Mouse (Mus musculus) fibroblast of lung, adult 2 months (primary cell): ENCODE measurements around the gene Lrrk1.
A peak's percentile ranks its signal among the peaks of the same experiment; 100 is the strongest.

ENCODE experiments used
- DNase-seq: peaks from one replicate; pipeline ENCODE4 v3.0.0-alpha.2; 2011; ENCODE audit warnings: low read depth

Lrrk1 gene

DNA sequence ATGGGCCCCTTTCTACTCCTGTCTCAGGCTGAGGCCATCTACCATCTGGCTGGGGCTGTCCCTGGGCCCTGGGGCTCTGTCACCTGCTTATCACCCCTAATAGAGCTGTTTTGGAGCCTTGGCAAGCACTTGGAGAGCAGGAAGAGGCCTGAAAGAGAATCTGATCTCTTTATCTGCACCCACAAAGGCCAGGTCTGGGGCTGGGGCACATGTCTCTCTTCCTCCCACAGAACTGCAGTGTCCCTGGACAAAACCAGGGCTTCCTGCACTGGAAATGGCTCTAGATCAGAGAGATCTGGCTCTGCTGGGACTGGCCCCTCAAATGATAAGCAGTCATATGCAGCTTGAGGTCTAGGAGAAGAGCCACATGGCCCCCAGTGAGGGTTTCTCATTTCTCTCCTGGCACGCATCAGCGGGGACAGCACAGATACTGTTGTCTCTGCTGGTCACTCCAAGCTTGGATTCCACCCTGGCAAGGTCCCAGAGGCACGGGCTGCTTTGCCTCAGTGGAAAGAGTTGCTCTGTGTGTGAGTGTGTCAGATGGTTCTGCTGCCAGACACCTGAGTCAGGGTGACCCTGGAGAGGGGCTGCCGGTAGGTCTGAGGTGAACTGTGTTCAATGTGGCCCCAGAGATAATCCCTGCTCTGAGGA is 200.4 kb downstream of the Lrrk1 start:
- no peak for DNase-seq

DNA sequence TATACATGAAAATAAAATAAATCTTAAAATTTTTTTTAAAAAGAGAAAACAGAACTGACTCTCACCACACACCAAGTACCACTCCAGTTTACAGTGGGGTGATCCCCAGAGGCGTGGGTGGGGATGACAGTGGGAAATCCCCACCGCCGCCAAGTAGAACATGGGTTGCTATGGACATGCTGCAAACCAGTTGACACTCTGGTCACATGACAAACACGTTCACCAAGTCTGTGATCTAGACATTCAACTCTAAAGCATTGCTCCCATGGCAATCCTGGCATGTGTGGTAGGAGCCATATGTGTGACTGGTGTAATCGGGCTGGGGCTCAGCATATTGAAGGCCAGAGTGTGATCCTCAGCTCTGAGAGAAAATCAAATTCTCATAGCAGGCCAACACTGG is 202.8 kb downstream of the Lrrk1 start:
- DNase-seq: no peak

DNA sequence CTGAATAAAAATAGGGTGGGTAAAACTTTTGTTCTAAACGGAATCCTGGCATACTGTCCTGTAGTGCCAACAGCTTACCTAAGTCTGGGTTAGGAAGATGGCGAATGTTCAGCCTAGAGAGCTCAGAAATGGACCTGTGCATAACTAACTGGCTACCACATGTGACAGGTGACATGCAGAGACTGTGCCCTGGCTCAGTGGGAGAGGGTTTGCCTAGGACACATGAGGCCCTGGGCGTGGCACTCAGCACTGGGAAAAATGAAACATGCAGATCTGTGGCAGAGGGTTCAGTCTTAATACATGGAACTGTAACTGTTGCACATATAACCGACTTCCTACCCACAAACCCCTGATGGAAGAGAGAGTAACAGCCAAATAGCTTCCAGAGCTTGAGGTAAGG is 204.1 kb downstream of the Lrrk1 start:
- DNase-seq: no peak

DNA sequence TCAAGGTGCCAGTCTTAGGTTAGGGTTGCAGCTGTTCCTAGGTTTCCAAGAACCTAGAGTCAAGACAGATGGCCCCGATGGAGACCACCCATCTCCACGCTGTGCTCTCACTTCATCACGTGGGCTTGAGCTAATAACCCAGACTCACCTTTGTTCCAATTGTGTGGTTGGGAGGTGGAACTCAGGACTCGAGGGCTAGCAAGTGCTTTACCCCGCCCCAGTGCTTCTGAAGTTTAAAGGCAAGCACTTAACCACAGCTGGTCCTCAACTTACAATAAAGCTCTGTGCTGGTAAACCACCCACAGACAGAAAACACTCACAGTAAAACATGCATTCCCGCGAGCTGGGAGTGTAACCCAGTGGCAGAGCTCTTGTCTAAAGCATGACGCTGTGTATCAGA is 204.7 kb downstream of the Lrrk1 start:
- no peak for DNase-seq

DNA sequence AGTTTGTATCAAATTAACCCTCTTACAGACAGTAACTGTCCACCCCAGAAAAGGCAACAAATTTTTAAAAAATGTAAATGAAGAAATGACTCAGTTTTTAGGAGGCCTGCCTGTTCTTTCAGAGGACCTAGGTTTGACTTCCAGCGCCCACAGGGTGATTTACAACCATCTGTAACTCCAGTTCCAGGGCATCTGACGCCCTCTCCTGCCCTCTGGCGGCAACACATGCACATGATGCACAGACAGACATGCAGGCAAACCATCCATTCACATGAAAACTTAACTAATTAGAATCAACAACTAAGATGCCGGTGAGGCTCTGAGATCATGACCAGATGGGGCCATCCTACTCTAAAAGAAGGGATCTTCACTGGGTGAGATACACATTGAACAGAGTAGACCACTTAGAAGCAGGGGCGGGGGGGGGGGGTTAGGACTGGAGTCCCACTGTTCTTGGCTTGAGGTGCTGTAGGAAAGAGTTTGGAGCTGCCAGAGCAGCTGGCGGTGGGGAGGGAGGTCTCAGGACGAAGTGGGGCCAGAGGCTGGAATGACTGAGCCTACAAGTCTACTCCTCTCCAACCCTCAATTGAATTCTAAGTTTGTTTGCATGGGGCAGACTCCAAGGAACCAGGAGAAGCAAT is 206.0 kb downstream of the Lrrk1 start:
- no peak for DNase-seq

DNA sequence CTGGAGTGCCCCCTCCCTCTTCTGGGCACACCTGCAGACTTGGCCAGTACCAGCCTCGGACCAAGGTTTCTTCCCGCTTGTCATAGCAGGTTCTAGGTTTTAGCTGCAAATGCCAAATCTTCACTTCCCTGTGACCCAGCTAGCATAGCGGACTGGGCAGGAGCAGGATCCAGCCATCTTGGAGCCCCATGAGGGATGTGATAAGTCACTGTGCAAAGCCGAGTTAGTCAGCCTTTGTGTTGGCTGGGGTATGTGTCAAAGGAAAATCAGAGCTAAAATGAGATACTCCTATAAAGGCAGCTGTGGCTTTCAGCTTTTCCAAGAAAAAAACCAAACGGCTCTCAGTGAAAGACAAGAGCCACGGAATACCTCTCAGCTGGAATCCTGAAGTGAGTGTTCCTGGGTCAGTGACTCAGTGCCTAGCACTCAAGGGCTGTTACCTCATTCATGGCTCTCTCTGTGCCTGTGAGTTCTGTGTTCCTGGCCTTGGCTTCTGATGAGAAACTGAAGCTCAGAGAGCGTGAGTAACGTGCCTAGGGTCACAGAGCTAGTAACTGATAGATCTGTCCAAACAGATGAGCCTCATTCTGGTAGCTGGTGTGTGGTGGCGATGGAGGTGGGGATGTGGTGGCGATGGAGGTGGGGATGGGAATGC is 207.3 kb downstream of the Lrrk1 start:
- DNase-seq: peak; percentile 58

DNA sequence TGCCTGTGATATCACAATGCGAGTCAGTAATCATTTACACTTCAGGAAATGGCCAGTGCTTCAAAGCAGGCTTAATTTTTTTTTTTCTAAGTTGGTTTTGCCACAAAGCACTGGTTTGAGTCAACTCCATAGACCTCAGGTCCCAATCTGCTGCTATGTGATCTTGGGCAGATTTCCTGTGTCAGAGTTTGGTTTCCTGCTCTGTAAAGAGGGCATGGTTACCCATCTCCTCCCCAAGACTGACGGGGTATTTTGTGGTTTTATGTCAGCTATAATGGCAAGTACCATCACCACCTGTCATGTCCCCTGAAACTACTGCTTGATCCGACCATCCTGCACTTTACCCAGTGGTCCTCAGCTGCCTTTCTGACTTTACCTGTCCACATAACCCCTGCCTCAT is 207.9 kb downstream of the Lrrk1 start:
- no peak for DNase-seq

DNA sequence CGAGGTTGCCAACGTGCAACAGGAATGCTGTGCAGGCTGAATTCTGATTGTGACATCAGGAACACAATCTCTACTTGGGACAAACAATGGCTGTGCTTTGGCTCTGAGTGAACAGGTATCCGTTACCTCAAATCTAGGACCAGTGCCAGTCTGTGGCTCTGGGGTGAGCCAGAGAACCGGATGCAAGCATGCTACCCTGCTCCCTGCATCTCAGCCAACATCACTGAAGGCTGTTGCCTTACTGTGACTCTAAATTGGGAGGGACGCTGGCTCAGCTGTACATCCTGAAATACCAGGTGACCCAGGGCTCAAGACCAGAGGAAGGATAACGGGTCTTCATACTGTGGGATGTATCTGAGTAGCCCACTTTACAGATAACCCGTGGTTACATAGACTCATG is 208.4 kb downstream of the Lrrk1 start:
- no peak for DNase-seq

DNA sequence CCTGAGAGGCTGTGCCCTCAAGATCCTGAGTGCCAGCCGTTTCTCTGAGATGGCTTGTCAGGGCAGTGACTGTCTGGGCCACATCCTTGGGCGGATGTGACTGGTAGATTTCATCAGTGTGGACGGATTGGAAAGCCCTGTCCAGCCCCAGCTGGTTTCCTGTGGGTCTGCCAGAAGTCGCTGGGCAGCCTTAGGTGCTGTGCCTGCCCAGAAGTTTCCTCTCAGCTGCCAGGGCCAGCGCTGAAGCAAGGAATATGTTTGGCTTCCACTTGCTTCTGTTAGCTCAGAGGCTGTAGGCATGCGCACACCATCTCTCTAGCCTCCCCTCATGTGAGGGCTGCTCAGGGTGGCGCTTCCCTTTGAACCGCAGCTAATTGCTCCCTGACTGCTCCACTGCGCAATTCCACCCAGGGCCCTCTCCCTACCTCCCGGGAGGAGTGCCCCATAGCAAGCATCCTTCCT is 209.0 kb downstream of the Lrrk1 start:
- DNase-seq: peak; percentile 90

DNA sequence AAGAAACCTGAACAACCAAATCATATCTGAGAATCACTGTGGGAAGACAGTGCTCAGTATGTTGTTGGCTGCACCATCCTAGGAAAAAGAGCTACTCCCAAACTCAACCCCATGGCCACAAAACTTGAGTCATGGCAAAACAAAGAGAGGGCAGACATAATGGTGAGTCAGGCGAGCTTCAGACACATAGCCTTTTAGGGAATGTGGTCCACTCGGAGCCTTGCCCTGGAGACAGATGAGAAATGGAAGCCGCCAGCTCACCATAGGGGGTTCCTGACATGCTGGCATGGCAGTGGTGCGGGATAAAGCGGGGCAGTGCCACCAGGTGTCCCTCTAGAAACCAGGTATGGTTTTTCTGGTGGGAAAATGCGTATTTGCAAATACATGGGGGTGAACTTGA is 210.0 kb downstream of the Lrrk1 start:
- DNase-seq: peak; percentile 91

DNA sequence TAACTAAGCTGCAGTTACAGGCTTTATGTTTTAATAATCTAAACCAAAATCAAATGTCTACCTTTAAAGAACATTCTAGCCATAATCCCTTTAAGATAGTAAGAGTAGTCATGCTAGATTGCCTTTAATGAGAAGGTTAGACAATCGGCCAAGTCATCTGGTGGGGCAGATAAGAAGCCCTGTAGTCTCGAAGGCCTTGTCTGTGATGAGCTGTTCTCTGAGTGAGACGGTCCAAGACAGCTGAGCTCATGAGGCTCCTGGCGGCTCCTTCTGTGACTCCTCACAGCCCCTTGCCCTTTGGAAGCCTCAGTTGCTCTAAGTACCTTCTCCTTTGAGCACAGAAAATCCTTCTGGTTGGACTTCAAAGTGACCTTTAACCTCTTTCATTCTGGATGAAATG is 211.2 kb downstream of the Lrrk1 start:
- no peak for DNase-seq
